Mouse (Mus musculus) embryonic fibroblast, embryonic 13.5 days (primary cell): ENCODE measurements at regions not wholly inside any gene's neighbourhood (a gene's known extent, or its start where the extent isn't known, plus 50 kb on each side); places are given as distances from the start of the nearest gene placed in this dataset.

Experiments used
- CTCF ChIP-seq: IDR thresholded peaks from 2 replicates; pipeline ENCODE4 v1.5.1; 2011; ENCODE audit warnings: mild to moderate bottlenecking, control low read depth, low read length, moderate library complexity, borderline replicate concordance; ENCODE audit not compliant: insufficient read depth
- POLR2A ChIP-seq: IDR thresholded peaks from 2 replicates; pipeline ENCODE4 v1.6.1; 2011; ENCODE audit warnings: low read depth, mild to moderate bottlenecking, control low read depth, low read length, moderate library complexity

DNA sequence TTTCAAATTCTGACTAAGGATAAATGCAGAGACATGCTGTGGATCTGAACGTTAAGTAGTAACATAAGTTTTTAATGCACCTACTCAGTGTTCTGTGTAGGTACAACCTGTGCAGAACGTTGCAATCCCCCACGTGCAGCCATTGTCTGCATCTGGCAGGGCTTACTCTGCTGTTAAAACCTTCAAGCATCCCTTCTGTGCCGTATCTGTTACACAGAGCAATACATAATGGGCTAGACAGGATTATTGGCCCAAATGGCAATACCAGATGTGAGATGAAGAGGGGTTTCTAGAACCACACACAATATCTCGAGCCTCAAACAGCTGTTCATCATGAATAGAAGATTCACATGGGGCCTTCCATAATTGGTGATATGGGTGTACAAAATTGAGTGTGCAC is 170.0 kb downstream of the Opa1 start:
- TF ChIP-seq POLR2A (no peak), CTCF (no peak)
